Mouse (Mus musculus): ENCODE results near the gene Exosc2.

Exosc2 gene

GRCm38 (mm10) chr2:31727576-31728277 is 57.2 kb downstream of the Exosc2 start:
- DNase-seq (ENCODE audit: low spot score), result no peak

GRCm38 (mm10) chr2:31730640-31731039 is 60.1 kb downstream of the Exosc2 start:
- DNase-seq (ENCODE audit: low spot score), result no peak
